Mouse (Mus musculus) midbrain, embryonic 16.5 days (tissue): ENCODE results near the gene Flrt3. TPM values are rescaled to one million over a fixed set of nuclear protein-coding genes. Genes with fewer than 3 reads are reported as not detected.
A peak's percentile ranks its signal among the peaks of the same experiment; 100 is the strongest.

Source experiments
- ATAC-seq: fragments of 200-750 bp; cut with Nextera tagmentation; 2 replicates; pipeline ENCODE4 v1.8.0; 2017; ENCODE audit warnings: moderate TSS enrichment
- H3K27ac ChIP-seq: fragments of 300-500 bp; sonication (generic); 2 replicates; pipeline ENCODE4 v1.5.1; 2014; ENCODE audit warnings: mild to moderate bottlenecking, low read length, mixed read lengths
- H3K27me3 ChIP-seq: fragments of 300-500 bp; sonication (generic); 2 replicates; pipeline ENCODE4 v1.6.1; 2014; ENCODE audit warnings: low read depth, low read length, mixed read lengths; ENCODE audit not compliant: control insufficient read depth, insufficient read depth
- H3K36me3 ChIP-seq: fragments of 300-500 bp; sonication (generic); 2 replicates; pipeline ENCODE4 v1.6.1; 2014; ENCODE audit warnings: mild to moderate bottlenecking, low read length, moderate library complexity, mixed read lengths; ENCODE audit not compliant: control insufficient read depth, insufficient read depth
- H3K4me1 ChIP-seq: fragments of 300-500 bp; sonication (generic); 2 replicates; pipeline ENCODE4 v1.6.1; 2014; ENCODE audit warnings: mild to moderate bottlenecking, low read length, mixed read lengths; ENCODE audit not compliant: control insufficient read depth, insufficient read depth
- H3K4me2 ChIP-seq: fragments of 300-500 bp; sonication (generic); 2 replicates; pipeline ENCODE4 v1.6.1; 2014; ENCODE audit warnings: mild to moderate bottlenecking, low read length, mixed read lengths
- H3K4me3 ChIP-seq: fragments of 300-500 bp; sonication (generic); 2 replicates; pipeline ENCODE4 v1.5.1; 2014; ENCODE audit warnings: low read depth, mild to moderate bottlenecking, low read length, moderate library complexity, mixed read lengths
- H3K9ac ChIP-seq: fragments of 300-500 bp; sonication (generic); 2 replicates; pipeline ENCODE4 v1.6.1; 2014; ENCODE audit warnings: low read depth, low read length, mixed read lengths
- H3K9me3 ChIP-seq: fragments of 300-500 bp; sonication (generic); replicated peaks from 2 replicates; pipeline ENCODE4 v1.6.1; 2014; ENCODE audit warnings: mild to moderate bottlenecking, low read length, mixed read lengths; ENCODE audit not compliant: control insufficient read depth, poor library complexity, severe bottlenecking
- WGBS: fragments of 180-500 bp; shearing (Covaris S2); extraction: QIAGEN DNeasy Blood & Tissue Kit; methylation state at CpG from one replicate; pipeline ENCODE4 v1.1.7; 2014; 5-methylcytosine and 5-hydroxymethylcytosine counted together
- polyA plus RNA-seq: library from polyadenylated mRNA; unstranded; fragments of >200 nt; fragmentation: Nextera tagmentation; extraction: Ambion mirVana; gene quantifications from 2 replicates; pipeline ENCODE4 v1.2.1, GENCODE M21; 2015

Gene Flrt3
- 37.8 and 46.7 TPM in 2 replicates for polyA plus RNA-seq

GRCm38 (mm10) chr2:140670963-140671702 is at the start of gene Flrt3:
Flrt3 (minus strand) TSS chr2:140671469.
- WGBS, result under 1% methylated on average over 26 of the region's 26 CpGs
- H3K27me3 ChIP-seq, result no peaks in the 10 kb centered on the region
- peak within 1 kb of the TSS; percentile 72 for H3K9ac ChIP-seq
- peak within 1 kb of the TSS; percentile 80 for H3K27ac ChIP-seq
- peak within 1 kb of the TSS; percentile 45 for H3K4me3 ChIP-seq
- H3K4me2 ChIP-seq, result peak within 1 kb of the TSS; percentile 58
- H3K9me3 ChIP-seq, result no peaks in the 10 kb centered on the region
- H3K36me3 ChIP-seq, result no peaks in the 10 kb centered on the region
- ATAC-seq, result peak; percentile 98
- H3K4me1 ChIP-seq, result peaks cover 20% of the 10 kb centered on the region

- no peaks in the 10 kb centered on the region for H3K9me3 ChIP-seq
- H3K4me1 ChIP-seq, result no peaks in the 10 kb centered on the region
- WGBS, result 85% methylated on average over 9 of the region's 9 CpGs
- H3K27me3 ChIP-seq, result no peaks in the 10 kb centered on the region
- no peak for ATAC-seq
- H3K4me2 ChIP-seq, result no peak overlapping the region
- no peaks in the 10 kb centered on the region for H3K36me3 ChIP-seq
- no peak overlapping the region for H3K27ac ChIP-seq
- H3K9ac ChIP-seq, result no peak overlapping the region
- H3K4me3 ChIP-seq, result no peak overlapping the region
Measured at GRCm38 (mm10) chr2:140717407-140717806, 46.1 kb upstream of the Flrt3 start.

GRCm38 (mm10) chr2:140715822-140716221 is 44.6 kb upstream of the Flrt3 start:
- H3K9ac ChIP-seq, result no peak overlapping the region
- no peaks in the 10 kb centered on the region for H3K36me3 ChIP-seq
- no peaks in the 10 kb centered on the region for H3K4me1 ChIP-seq
- H3K4me2 ChIP-seq, result no peak overlapping the region
- no peak overlapping the region for H3K4me3 ChIP-seq
- 85% methylated on average over 4 of the region's 4 CpGs for WGBS
- no peak for ATAC-seq
- H3K9me3 ChIP-seq, result no peaks in the 10 kb centered on the region
- no peaks in the 10 kb centered on the region for H3K27me3 ChIP-seq
- H3K27ac ChIP-seq, result no peak overlapping the region

GRCm38 (mm10) chr2:140707550-140707949 is 36.3 kb upstream of the Flrt3 start:
- H3K4me1 ChIP-seq, result peaks cover 11% of the 10 kb centered on the region
- no peaks in the 10 kb centered on the region for H3K9me3 ChIP-seq
- H3K4me2 ChIP-seq, result no peak overlapping the region
- 71% methylated on average over 5 of the region's 5 CpGs for WGBS
- no peak overlapping the region for H3K27ac ChIP-seq
- no peak overlapping the region for H3K9ac ChIP-seq
- no peaks in the 10 kb centered on the region for H3K27me3 ChIP-seq
- H3K4me3 ChIP-seq, result no peak overlapping the region
- ATAC-seq, result no peak
- no peaks in the 10 kb centered on the region for H3K36me3 ChIP-seq

GRCm38 (mm10) chr2:140705278-140705677 is 34.0 kb upstream of the Flrt3 start:
- ATAC-seq, result peak; percentile 42; the same call in 1 of the 2 replicates
- Histone ChIP-seq H3K9ac (no peak overlapping the region), H3K27me3 (no peaks in the 10 kb centered on the region), H3K4me1 (peaks cover 11% of the 10 kb centered on the region), H3K9me3 (no peaks in the 10 kb centered on the region), H3K4me3 (no peak overlapping the region), H3K4me2 (no peak overlapping the region), H3K27ac (no peak overlapping the region), H3K36me3 (no peaks in the 10 kb centered on the region)
- 7% methylated on average over 2 of the region's 2 CpGs for WGBS

GRCm38 (mm10) chr2:140704146-140704545 is 32.9 kb upstream of the Flrt3 start:
- Histone ChIP-seq H3K4me3 (no peak overlapping the region), H3K4me2 (no peak overlapping the region), H3K9me3 (no peaks in the 10 kb centered on the region), H3K36me3 (no peaks in the 10 kb centered on the region), H3K4me1 (peaks cover 11% of the 10 kb centered on the region), H3K9ac (no peak overlapping the region), H3K27me3 (no peaks in the 10 kb centered on the region), H3K27ac (no peak overlapping the region)
- ATAC-seq, result no peak
- 17% methylated on average over 3 of the region's 3 CpGs for WGBS

GRCm38 (mm10) chr2:140703377-140703776 is 32.1 kb upstream of the Flrt3 start:
- Histone ChIP-seq H3K4me3 (no peak overlapping the region), H3K27ac (no peak overlapping the region), H3K4me1 (peaks cover 11% of the 10 kb centered on the region), H3K9ac (no peak overlapping the region), H3K4me2 (no peak overlapping the region), H3K36me3 (no peaks in the 10 kb centered on the region), H3K9me3 (no peaks in the 10 kb centered on the region), H3K27me3 (no peaks in the 10 kb centered on the region; the same call in 1 of the 2 replicates)
- WGBS, result 28% methylated on average over 4 of the region's 4 CpGs
- ATAC-seq, result no peak

GRCm38 (mm10) chr2:140698585-140698984 is 27.3 kb upstream of the Flrt3 start:
- no peaks in the 10 kb centered on the region; the same call in 1 of the 2 replicates for H3K27me3 ChIP-seq
- H3K4me1 ChIP-seq, result peaks cover 6% of the 10 kb centered on the region; the same call in 1 of the 2 replicates
- ATAC-seq, result no peak
- no peak overlapping the region for H3K4me2 ChIP-seq
- no peak overlapping the region for H3K4me3 ChIP-seq
- H3K9me3 ChIP-seq, result no peaks in the 10 kb centered on the region
- no peak overlapping the region for H3K27ac ChIP-seq
- 13% methylated on average over 3 of the region's 3 CpGs for WGBS
- H3K36me3 ChIP-seq, result no peaks in the 10 kb centered on the region
- no peak overlapping the region for H3K9ac ChIP-seq

GRCm38 (mm10) chr2:140693845-140694244 is 22.6 kb upstream of the Flrt3 start:
- Histone ChIP-seq H3K27ac (no peak overlapping the region), H3K4me2 (no peak overlapping the region), H3K9ac (no peak overlapping the region), H3K27me3 (no peaks in the 10 kb centered on the region; the same call in 1 of the 2 replicates), H3K9me3 (no peaks in the 10 kb centered on the region), H3K4me1 (peaks cover 2% of the 10 kb centered on the region; the same call in 1 of the 2 replicates), H3K4me3 (no peak overlapping the region), H3K36me3 (no peaks in the 10 kb centered on the region)
- 92% methylated on average over 5 of the region's 5 CpGs for WGBS
- ATAC-seq, result no peak
